Mouse (Mus musculus) embryonic facial prominence, embryonic 14.5 days (tissue): ENCODE results near the gene Rnf157. TPM values are rescaled to one million over a fixed set of nuclear protein-coding genes. Genes with fewer than 3 reads are reported as not detected.

Experiments used
- ATAC-seq: fragments of 200-750 bp; cut with Nextera tagmentation; 2 replicates; pipeline ENCODE4 v1.8.0; 2017; ENCODE audit warnings: low read depth, moderate number of reproducible peaks, moderate TSS enrichment
- DNase-seq: peaks from one replicate; pipeline ENCODE4 v3.0.0-alpha.2; 2015; ENCODE audit warnings: low spot score
- H3K27ac ChIP-seq: fragments of 300-500 bp; sonication (generic); replicated peaks from 2 replicates; pipeline ENCODE4 v1.5.1; 2014; ENCODE audit warnings: low read depth, mild to moderate bottlenecking, low read length, moderate library complexity
- H3K27me3 ChIP-seq: fragments of 300-500 bp; sonication (generic); replicated peaks from 2 replicates; pipeline ENCODE4 v1.6.1; 2014; ENCODE audit warnings: low read length; ENCODE audit not compliant: control insufficient read depth, insufficient read depth
- H3K36me3 ChIP-seq: fragments of 300-500 bp; sonication (generic); 2 replicates; pipeline ENCODE4 v1.6.1; 2014; ENCODE audit warnings: low read length, mixed read lengths; ENCODE audit not compliant: control insufficient read depth, insufficient read depth
- H3K4me1 ChIP-seq: fragments of 300-500 bp; sonication (generic); 2 replicates; pipeline ENCODE4 v1.6.1; 2014; ENCODE audit warnings: antibody characterized with exemption, low read length; ENCODE audit not compliant: control insufficient read depth, insufficient read depth
- H3K4me2 ChIP-seq: fragments of 300-500 bp; sonication (generic); 2 replicates; pipeline ENCODE4 v1.6.1; 2014; ENCODE audit warnings: low read depth, mild to moderate bottlenecking, low read length, moderate library complexity, mixed read lengths
- H3K4me3 ChIP-seq: fragments of 300-500 bp; sonication (generic); 2 replicates; pipeline ENCODE4 v1.5.1; 2014; ENCODE audit warnings: low read depth, mild to moderate bottlenecking, low read length
- H3K9ac ChIP-seq: fragments of 300-500 bp; sonication (generic); 2 replicates; pipeline ENCODE4 v1.6.1; 2014; ENCODE audit warnings: low read depth, mild to moderate bottlenecking, low read length, moderate library complexity, mixed read lengths
- H3K9me3 ChIP-seq: fragments of 300-500 bp; sonication (generic); 2 replicates; pipeline ENCODE4 v1.6.1; 2016; ENCODE audit warnings: low read length; ENCODE audit not compliant: control insufficient read depth
- WGBS: fragments of 180-500 bp; shearing (Covaris S2); extraction: QIAGEN DNeasy Blood & Tissue Kit; methylation state at CpG from one replicate; pipeline ENCODE4 v1.1.7; 2014; 5-methylcytosine and 5-hydroxymethylcytosine counted together
- polyA plus RNA-seq: library from polyadenylated mRNA; unstranded; fragments of >200 nt; fragmentation: Nextera tagmentation; extraction: Ambion mirVana; gene quantifications from 2 replicates; pipeline ENCODE4 v1.2.1, GENCODE M21; 2014

Gene Rnf157
- polyA plus RNA-seq, 1 experiment from 2014 or later: 17.7 TPM

DNA sequence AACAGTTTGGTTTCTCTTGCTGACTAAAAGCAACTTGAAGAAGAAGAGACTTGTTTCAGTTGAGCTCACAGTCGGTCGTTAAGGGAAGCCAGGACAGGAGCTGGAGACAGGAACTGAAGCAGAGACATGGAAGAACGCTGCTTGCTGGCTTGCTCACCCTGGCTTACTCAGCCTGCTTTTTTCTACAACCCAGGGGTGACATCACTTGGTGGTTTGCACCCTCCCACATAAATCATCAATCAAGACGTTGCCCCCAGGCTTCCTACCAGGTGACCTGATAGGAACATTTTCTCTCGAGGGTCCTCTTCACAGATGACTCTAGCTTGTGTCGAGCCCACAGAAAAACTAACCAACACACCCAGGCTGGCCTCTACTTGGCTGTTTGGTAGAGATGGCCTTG, 10.4 kb upstream of the Rnf157 start:
- Histone ChIP-seq H3K9ac (no peak overlapping the region), H3K9me3 (no peaks in the 10 kb centered on the region), H3K27ac (no peak overlapping the region), H3K4me3 (no peak overlapping the region), H3K4me2 (no peak overlapping the region), H3K36me3 (no peaks in the 10 kb centered on the region), H3K4me1 (peaks cover 8% of the 10 kb centered on the region), H3K27me3 (no peaks in the 10 kb centered on the region)
- ATAC-seq (no peak), DNase-seq (no peak)
- WGBS: 79% methylated on average over 6 of the region's 6 CpGs

DNA sequence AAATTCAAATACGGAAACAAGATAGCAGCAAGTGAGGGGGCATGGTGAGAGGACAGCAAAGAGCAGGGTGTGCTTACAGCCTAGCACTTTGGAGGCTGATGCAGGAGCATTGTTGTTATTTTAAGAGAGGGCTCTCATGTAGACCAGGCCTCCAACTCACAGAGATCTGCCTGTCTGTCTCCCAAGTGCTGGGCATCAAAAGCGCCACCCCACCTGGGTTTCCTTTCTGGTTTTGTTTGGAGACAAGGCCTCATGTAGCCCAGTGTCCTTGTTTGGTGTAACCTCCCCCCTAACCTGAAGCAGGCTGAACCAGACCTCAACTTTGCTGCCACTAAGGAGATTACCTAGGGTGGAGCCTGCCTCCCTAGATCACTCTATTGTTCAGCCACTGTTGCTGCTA, 9.7 kb upstream of the Rnf157 start:
- Histone ChIP-seq H3K9me3 (no peaks in the 10 kb centered on the region), H3K4me2 (no peak overlapping the region), H3K4me3 (no peak overlapping the region), H3K36me3 (no peaks in the 10 kb centered on the region), H3K4me1 (peaks cover 15% of the 10 kb centered on the region), H3K27me3 (no peaks in the 10 kb centered on the region), H3K27ac (no peak overlapping the region), H3K9ac (no peak overlapping the region)
- 93% methylated on average over 2 of the region's 2 CpGs for WGBS
- DNase-seq (no peak), ATAC-seq (no peak)

DNA sequence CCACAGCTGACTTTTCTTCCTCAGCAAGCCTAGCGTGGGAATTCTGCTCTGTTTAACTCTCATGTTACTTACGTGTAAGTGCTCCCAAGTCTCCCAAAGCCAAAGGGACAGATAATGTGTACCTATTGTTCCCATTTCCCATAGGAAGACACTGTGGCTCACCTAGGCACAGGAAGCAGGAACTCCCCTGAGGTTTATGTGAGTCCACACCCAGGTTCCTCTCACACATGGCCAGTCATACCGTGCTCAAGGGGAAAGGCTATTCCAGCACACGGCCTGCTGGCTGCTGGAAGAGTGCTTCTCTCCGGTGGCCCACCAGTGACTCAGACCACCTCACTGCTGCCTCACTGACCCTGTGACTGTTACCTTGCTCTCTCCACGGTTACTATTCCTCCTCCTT, 8.3 kb upstream of the Rnf157 start:
- no peaks in the 10 kb centered on the region for H3K9me3 ChIP-seq
- H3K4me3 ChIP-seq: no peak overlapping the region
- no peak overlapping the region for H3K27ac ChIP-seq
- 63% methylated on average over 6 of the region's 6 CpGs for WGBS
- no peak overlapping the region for H3K4me2 ChIP-seq
- H3K36me3 ChIP-seq: no peaks in the 10 kb centered on the region
- peaks cover 17% of the 10 kb centered on the region for H3K4me1 ChIP-seq
- no peak overlapping the region for H3K9ac ChIP-seq
- ATAC-seq: no peak
- no peak for DNase-seq
- H3K27me3 ChIP-seq: no peaks in the 10 kb centered on the region

DNA sequence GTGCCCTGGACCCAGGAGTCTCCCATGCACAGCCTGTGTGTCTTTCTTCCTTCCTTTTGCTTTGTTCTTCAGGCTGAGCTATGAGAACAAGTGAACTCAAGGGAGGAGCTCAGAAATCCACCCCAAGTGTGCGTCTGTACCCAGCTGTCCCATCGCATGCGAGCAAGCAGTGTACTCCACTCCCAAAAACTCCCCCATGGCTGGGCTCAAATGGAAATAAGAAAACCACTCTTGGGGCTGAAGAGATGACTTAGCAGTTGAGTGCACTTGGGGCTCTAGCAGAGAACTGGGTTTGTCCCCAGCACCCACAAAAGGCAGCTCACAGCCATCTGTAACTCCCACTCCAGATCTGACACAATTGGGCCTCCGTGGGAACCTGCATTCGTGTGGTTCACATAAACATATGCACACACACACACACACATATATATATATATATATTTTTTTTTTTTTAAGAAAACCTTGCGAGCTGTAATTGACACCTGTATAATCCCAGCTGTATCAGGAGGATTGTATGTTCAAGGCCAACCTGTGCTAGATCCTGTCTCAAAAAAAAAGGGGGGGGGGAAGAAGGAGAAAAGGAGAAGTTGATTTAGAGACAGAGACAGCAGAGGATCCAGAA, 6.1 kb upstream of the Rnf157 start:
- H3K27ac ChIP-seq: peak overlapping the region; percentile 89
- no peak overlapping the region for H3K4me3 ChIP-seq
- peak; percentile 30; the same call in 1 of the 2 replicates for ATAC-seq
- no peaks in the 10 kb centered on the region for H3K36me3 ChIP-seq
- H3K9me3 ChIP-seq: no peaks in the 10 kb centered on the region
- DNase-seq: no peak
- WGBS: 54% methylated on average over 6 of the region's 6 CpGs
- H3K4me2 ChIP-seq: no peak overlapping the region
- H3K27me3 ChIP-seq: no peaks in the 10 kb centered on the region
- H3K4me1 ChIP-seq: peaks cover 17% of the 10 kb centered on the region
- H3K9ac ChIP-seq: no peak overlapping the region

DNA sequence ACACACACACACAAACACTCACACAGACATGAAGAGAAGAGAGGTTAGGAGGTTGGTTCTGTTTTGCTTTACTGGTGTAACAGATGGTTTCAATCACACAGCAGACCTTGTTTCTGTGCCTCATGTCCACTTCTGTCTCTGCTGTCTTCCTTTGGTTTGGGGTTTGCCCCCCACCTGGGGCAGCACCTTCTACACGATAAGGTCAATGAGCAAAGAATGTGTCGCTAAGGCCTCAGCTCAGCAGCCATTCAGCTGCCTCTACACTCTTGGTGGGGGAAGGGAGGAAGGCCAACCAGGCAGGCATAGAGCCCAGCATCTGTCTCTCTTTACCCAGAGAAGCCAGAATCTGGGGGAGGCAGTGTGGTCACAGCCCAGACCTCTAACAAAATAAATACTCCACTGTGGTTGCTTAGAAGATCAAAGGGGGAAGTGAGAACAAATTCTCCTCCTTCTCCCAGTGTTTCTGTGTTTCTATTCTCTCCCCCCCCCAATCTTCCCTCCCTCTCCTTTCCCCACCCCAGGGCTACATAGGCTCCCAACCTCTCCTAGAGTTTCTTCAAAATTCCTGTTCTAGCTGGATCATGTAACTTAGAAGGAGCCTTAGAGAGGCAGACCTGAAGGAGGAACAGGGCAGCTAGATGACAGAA, 5.5 kb upstream of the Rnf157 start:
- Histone ChIP-seq H3K9ac (no peak overlapping the region), H3K9me3 (no peaks in the 10 kb centered on the region), H3K4me3 (no peak overlapping the region), H3K4me2 (no peak overlapping the region), H3K27me3 (no peaks in the 10 kb centered on the region), H3K36me3 (no peaks in the 10 kb centered on the region), H3K4me1 (peaks cover 18% of the 10 kb centered on the region), H3K27ac (peak overlapping the region; percentile 89)
- 3% methylated on average over 2 of the region's 2 CpGs for WGBS
- peak; percentile 79 for ATAC-seq
- DNase-seq: peak; percentile 87

GRCm38 (mm10) chr11:116417054-116417453, 4.2 kb upstream of the Rnf157 start:
- no peak for ATAC-seq
- 90% methylated on average over 5 of the region's 5 CpGs for WGBS
- 0 out of 2 replicates have a peak, but pooled peaks cover 3% of the 10 kb centered on the region for H3K27me3 ChIP-seq
- H3K9me3 ChIP-seq: no peaks in the 10 kb centered on the region
- H3K4me3 ChIP-seq: no peak overlapping the region
- peaks cover 23% of the 10 kb centered on the region for H3K4me1 ChIP-seq
- no peak overlapping the region for H3K4me2 ChIP-seq
- no peak overlapping the region for H3K9ac ChIP-seq
- no peak for DNase-seq
- no peaks in the 10 kb centered on the region for H3K36me3 ChIP-seq
- no peak overlapping the region for H3K27ac ChIP-seq

DNA sequence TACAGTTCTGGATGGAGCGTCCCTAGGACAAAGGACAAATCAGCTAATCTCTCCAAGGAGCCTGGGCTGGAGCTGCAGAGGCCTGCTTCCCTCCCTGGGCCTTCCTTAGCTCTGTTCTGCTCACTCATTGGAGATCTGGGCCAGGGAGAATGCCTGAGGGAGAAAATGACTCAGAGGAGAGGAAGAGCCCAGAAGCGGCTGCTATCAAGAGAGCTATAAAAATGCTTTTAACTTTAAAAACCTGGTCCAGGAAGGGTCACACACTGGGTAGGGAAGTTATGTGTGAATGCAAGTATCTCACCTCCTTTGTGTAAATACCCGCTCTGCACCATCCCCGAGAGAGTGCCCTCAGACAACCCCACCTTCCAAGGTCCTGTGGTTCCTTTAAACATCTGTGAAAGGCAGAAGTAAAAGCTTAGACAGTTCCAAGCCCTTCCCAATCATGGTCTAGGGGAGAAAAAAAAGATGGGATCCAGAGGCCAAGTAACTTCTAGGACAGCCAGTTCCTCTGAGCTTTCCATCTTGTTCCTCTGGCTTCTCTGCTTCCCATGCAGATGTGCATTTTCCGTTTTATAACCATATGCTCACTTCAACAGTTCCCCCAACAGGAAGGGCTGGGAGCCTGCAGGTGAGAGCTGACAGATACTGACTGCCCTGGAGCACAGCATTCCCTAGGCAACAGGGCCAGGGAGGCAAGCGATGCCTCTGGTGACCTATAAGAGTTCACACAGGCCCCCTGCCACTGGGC, 3.5 kb upstream of the Rnf157 start:
- Histone ChIP-seq H3K9me3 (no peaks in the 10 kb centered on the region), H3K4me2 (no peak overlapping the region), H3K4me1 (peaks cover 29% of the 10 kb centered on the region), H3K4me3 (no peak overlapping the region), H3K36me3 (no peaks in the 10 kb centered on the region), H3K9ac (no peak overlapping the region), H3K27ac (no peak overlapping the region), H3K27me3 (0 out of 2 replicates have a peak, but pooled peaks cover 3% of the 10 kb centered on the region)
- WGBS: 61% methylated on average over 6 of the region's 6 CpGs
- ATAC-seq (no peak), DNase-seq (no peak)

GRCm38 (mm10) chr11:116413631-116414022, 795 bp upstream of the Rnf157 start:
- Histone ChIP-seq H3K4me3 (peak overlapping the region; percentile 79), H3K36me3 (no peaks in the 10 kb centered on the region), H3K4me2 (peak overlapping the region; percentile 99), H3K27ac (peak overlapping the region; percentile 71; the same call in 1 of the 2 replicates), H3K27me3 (0 out of 2 replicates have a peak, but pooled peaks cover 3% of the 10 kb centered on the region), H3K9ac (peak overlapping the region; percentile 86), H3K4me1 (peaks cover 27% of the 10 kb centered on the region), H3K9me3 (no peaks in the 10 kb centered on the region)
- WGBS: 57% methylated on average over 4 of the region's 4 CpGs
- DNase-seq (no peak), ATAC-seq (peak; percentile 19; the same call in 1 of the 2 replicates)
